Mouse (Mus musculus) lung, postnatal 25 days (tissue): ENCODE results near the gene Zc4h2.

Experiments
- DNase-seq: peaks from one replicate; pipeline ENCODE4 v3.0.0; 2022; ENCODE audit warnings: low spot score

Zc4h2 gene

DNA sequence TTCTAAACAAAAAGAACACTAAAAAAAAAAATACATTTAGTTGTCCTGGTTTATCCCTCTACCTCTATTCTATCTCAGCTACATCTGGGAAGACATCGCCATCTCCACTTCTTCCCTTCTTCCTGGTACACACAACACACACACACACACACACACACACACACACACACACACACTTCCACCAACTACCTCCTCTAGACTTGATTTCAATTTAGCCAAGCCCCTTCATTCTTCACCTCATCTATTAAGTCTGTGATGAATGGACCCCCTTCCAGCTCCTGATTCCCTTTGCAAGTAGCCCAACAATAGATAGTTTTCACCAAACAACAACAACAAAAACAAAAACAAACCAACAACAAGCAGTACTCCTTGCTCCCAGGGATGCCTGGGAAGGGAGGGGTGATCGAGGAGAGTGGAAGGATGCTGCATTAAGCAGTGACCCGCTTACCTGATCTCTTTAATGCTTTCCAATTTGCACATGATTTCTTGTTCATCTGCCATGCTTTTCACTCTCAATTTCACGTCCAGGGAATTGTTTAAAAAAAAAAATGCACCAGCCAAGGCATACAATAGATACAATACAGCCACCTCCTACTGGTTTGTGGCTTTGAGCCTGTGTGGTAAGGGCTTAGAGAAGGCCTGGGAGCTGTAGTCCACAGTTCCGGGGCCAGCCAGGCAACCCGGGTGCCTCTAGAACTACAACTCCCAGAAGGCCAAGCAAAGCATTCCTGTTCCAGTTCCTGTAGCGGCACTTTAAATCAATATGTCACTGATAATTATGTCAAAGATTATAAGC, at the start of gene Zc4h2:
TSS of gene Zc4h2 (minus strand) at position 706 of the 796 bp plus-strand sequence.
- DNase-seq: peak; percentile 87

DNA sequence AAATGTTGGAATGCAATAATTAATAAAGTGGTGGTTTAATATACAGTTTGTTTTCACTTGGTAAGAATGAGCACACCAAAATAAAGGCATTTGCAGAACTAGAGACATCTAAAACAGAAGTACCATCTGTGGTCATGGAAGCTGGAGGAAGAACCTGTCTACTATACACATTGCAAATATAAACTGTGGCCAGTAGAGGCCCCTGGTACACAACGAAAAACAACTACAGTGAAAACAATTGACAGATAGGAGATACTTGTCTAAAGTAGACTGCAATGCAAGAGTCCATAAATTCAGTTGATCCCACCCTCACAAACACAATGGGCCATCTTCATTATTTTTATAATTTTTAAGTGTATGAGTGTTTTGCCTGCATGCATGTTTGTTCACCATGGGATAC, 28.8 kb upstream of the Zc4h2 start:
- no peak for DNase-seq

DNA sequence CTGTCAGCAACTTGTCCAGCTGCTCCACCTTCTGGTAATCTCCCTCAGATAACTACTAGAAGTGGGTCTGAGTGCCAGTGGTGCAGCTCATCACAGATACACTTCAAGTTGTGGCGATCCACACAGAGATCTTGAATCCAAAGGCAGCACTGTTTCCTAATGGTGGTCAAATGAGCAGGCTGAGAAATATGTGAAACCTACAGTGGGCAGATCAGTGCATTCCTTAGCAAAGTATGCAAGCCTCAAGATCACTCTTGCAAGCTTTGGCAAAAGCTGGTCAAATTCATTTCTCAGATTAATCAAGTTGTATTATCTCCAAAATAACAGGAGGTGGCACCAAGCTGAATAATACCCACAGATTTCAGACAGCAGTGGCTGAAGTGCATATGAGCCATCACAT, 23.9 kb upstream of the Zc4h2 start:
- DNase-seq: no peak

DNA sequence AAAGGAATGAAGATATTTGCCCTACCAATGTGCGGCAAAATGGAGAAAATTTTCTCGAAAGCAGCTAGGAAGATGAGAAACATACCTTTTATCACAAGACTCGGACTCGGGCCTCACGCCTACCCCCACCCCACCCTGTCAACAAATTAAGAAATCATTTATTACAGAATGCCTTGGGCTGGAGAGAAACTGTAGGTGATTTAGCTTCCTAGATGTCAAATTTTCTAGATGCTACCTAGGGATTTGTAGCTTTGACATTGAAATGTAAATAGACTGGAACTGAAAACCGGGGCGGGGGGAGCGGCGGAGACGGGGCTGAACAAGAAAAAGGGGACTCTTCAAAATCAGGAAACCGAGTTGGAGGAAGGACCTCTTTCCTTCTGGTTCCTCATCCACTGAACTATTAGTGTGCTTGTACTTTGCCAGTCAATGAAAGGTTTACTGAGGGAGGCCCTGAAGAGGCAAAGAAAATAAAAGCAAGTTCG, 333 bp upstream of the Zc4h2 start:
- DNase-seq: no peak

DNA sequence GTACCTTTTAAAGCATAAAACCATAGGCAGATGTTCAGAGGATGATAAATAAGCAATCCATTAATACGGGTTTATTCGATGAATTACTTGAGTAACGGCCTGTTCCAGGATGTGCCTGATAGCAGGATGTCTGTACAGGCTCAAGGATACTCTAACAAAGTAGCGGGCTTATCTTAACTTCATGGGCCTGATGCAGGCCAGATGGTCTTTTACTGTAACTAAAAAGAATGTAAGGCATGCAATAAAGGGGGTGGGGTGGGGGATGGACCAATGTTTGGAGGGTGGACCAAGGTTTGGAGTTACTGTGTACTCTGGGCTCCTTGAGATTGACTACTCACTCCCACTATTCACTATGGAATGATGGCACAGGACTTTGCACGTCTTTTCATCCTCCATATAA, 57.7 kb downstream of the Zc4h2 start:
- no peak for DNase-seq
